Mouse (Mus musculus) hindbrain, embryonic 12.5 days (tissue): ENCODE measurements around the gene Pcf11. TPM values are rescaled to one million over a fixed set of nuclear protein-coding genes. Genes with fewer than 3 reads are reported as not detected.
A peak's percentile ranks its signal among the peaks of the same experiment; 100 is the strongest.

ENCODE experiments used
- ATAC-seq: fragments of 200-750 bp; cut with Nextera tagmentation; 2 replicates; pipeline ENCODE4 v1.8.0; 2017; ENCODE audit warnings: moderate TSS enrichment; ENCODE audit not compliant: low FRiP score
- H3K27ac ChIP-seq: fragments of 300-500 bp; sonication (generic); 2 replicates; pipeline ENCODE4 v1.5.1; 2016; ENCODE audit warnings: mild to moderate bottlenecking
- H3K27me3 ChIP-seq: fragments of 300-500 bp; sonication (generic); 2 replicates; pipeline ENCODE4 v1.6.1; 2016; ENCODE audit warnings: mild to moderate bottlenecking
- H3K36me3 ChIP-seq: fragments of 300-500 bp; sonication (generic); 2 replicates; pipeline ENCODE4 v1.6.1; 2016; ENCODE audit warnings: mild to moderate bottlenecking
- H3K4me1 ChIP-seq: fragments of 300-500 bp; sonication (generic); 2 replicates; pipeline ENCODE4 v1.6.1; 2016
- H3K4me2 ChIP-seq: fragments of 300-500 bp; sonication (generic); replicated peaks from 2 replicates; pipeline ENCODE4 v1.6.1; 2016; ENCODE audit warnings: mild to moderate bottlenecking
- H3K4me3 ChIP-seq: fragments of 300-500 bp; sonication (generic); 2 replicates; pipeline ENCODE4 v1.5.1; 2016; ENCODE audit warnings: mild to moderate bottlenecking
- H3K9ac ChIP-seq: fragments of 300-500 bp; sonication (generic); 2 replicates; pipeline ENCODE4 v1.6.1; 2016; ENCODE audit warnings: mild to moderate bottlenecking, moderate library complexity
- H3K9me3 ChIP-seq: fragments of 300-500 bp; sonication (generic); replicated peaks from 2 replicates; pipeline ENCODE4 v1.6.1; 2016; ENCODE audit warnings: mild to moderate bottlenecking
- WGBS: fragments of 180-500 bp; shearing (Covaris S2); methylation state at CpG from one replicate; pipeline ENCODE4 v1.1.7; 2016; 5-methylcytosine and 5-hydroxymethylcytosine counted together
- polyA plus RNA-seq: library from polyadenylated mRNA; unstranded; fragments of >200 nt; fragmentation: Nextera tagmentation; extraction: Ambion mirVana; gene quantifications from 2 replicates; pipeline ENCODE4 v1.2.1, GENCODE M21; 2016

Pcf11 gene
- polyA plus RNA-seq, 1 experiment from 2014 or later = 29.2 TPM

- Histone ChIP-seq H3K27me3 (no peaks in the 10 kb centered on the region), H3K9ac (no peak overlapping the region), H3K9me3 (no peaks in the 10 kb centered on the region), H3K4me3 (no peak overlapping the region), H3K27ac (no peak overlapping the region), H3K4me1 (no peaks in the 10 kb centered on the region), H3K4me2 (no peak overlapping the region), H3K36me3 (no peaks in the 10 kb centered on the region)
- WGBS = 76% methylated on average over 4 of the region's 4 CpGs
- ATAC-seq = no peak
Measured at GRCm38 (mm10) chr7:92677346-92677745, 7.6 kb upstream of the Pcf11 start.

- Histone ChIP-seq H3K9ac (no peak overlapping the region), H3K9me3 (no peaks in the 10 kb centered on the region), H3K27ac (no peak overlapping the region), H3K4me1 (peaks cover 5% of the 10 kb centered on the region; the same call in 1 of the 2 replicates), H3K4me2 (no peak overlapping the region), H3K36me3 (no peaks in the 10 kb centered on the region), H3K4me3 (no peak overlapping the region), H3K27me3 (no peaks in the 10 kb centered on the region)
- 92% methylated on average over 3 of the region's 3 CpGs for WGBS
- ATAC-seq = no peak
Measured at GRCm38 (mm10) chr7:92675131-92675530, 5.4 kb upstream of the Pcf11 start.

- Histone ChIP-seq H3K27me3 (no peaks in the 10 kb centered on the region), H3K4me3 (peak overlapping the region; percentile 81), H3K9me3 (no peaks in the 10 kb centered on the region), H3K4me2 (peak overlapping the region; percentile 80), H3K9ac (peak overlapping the region; percentile 98), H3K36me3 (no peaks in the 10 kb centered on the region), H3K27ac (peak overlapping the region; percentile 98), H3K4me1 (peaks cover 18% of the 10 kb centered on the region)
- peak; percentile 11 for ATAC-seq
- 2% methylated on average over 29 of the region's 29 CpGs for WGBS
Measured at GRCm38 (mm10) chr7:92668791-92669506, 785 bp downstream of the Pcf11 start.

GRCm38 (mm10) chr7:92666274-92666820 lies 3.4 kb downstream of the Pcf11 start:
- Histone ChIP-seq H3K4me2 (peak overlapping the region; percentile 80), H3K4me1 (peaks cover 18% of the 10 kb centered on the region), H3K27me3 (no peaks in the 10 kb centered on the region), H3K27ac (no peak overlapping the region), H3K4me3 (no peak overlapping the region), H3K9ac (no peak overlapping the region), H3K36me3 (peaks cover 7% of the 10 kb centered on the region), H3K9me3 (no peaks in the 10 kb centered on the region)
- ATAC-seq = no peak
- 89% methylated on average over 7 of the region's 7 CpGs for WGBS

GRCm38 (mm10) chr7:92658050-92658449 lies 11.7 kb downstream of the Pcf11 start:
- H3K4me3 ChIP-seq = no peak overlapping the region
- no peak overlapping the region for H3K4me2 ChIP-seq
- H3K4me1 ChIP-seq = peaks cover 4% of the 10 kb centered on the region; the same call in 1 of the 2 replicates
- H3K27ac ChIP-seq = no peak overlapping the region
- WGBS = 98% methylated on average over 5 of the region's 5 CpGs
- H3K36me3 ChIP-seq = peaks cover 59% of the 10 kb centered on the region
- no peaks in the 10 kb centered on the region for H3K9me3 ChIP-seq
- H3K27me3 ChIP-seq = no peaks in the 10 kb centered on the region
- ATAC-seq = no peak
- no peak overlapping the region for H3K9ac ChIP-seq

- no peaks in the 10 kb centered on the region for H3K27me3 ChIP-seq
- no peak overlapping the region for H3K4me2 ChIP-seq
- ATAC-seq = no peak
- H3K9me3 ChIP-seq = no peaks in the 10 kb centered on the region
- no peak overlapping the region for H3K9ac ChIP-seq
- H3K4me1 ChIP-seq = peaks cover 4% of the 10 kb centered on the region; the same call in 1 of the 2 replicates
- H3K4me3 ChIP-seq = no peak overlapping the region
- peaks cover 53% of the 10 kb centered on the region for H3K36me3 ChIP-seq
- H3K27ac ChIP-seq = no peak overlapping the region
- WGBS = 88% methylated on average over 2 of the region's 2 CpGs
Measured at GRCm38 (mm10) chr7:92656386-92656785, 13.3 kb downstream of the Pcf11 start.

- Histone ChIP-seq H3K4me2 (no peak overlapping the region), H3K27ac (no peak overlapping the region), H3K4me1 (peaks cover 4% of the 10 kb centered on the region; the same call in 1 of the 2 replicates), H3K27me3 (no peaks in the 10 kb centered on the region), H3K9me3 (no peaks in the 10 kb centered on the region), H3K9ac (no peak overlapping the region), H3K4me3 (no peak overlapping the region), H3K36me3 (peaks cover 33% of the 10 kb centered on the region)
- 92% methylated on average over 1 of the region's 1 CpGs for WGBS
- no peak for ATAC-seq
Measured at GRCm38 (mm10) chr7:92653329-92653728, 16.4 kb downstream of the Pcf11 start.

GRCm38 (mm10) chr7:92647790-92648189 lies 21.9 kb downstream of the Pcf11 start:
- no peak for ATAC-seq
- Histone ChIP-seq H3K9ac (no peak overlapping the region), H3K27ac (no peak overlapping the region), H3K27me3 (no peaks in the 10 kb centered on the region), H3K4me1 (no peaks in the 10 kb centered on the region), H3K4me3 (no peak overlapping the region), H3K9me3 (no peaks in the 10 kb centered on the region), H3K36me3 (peaks cover 20% of the 10 kb centered on the region), H3K4me2 (no peak overlapping the region)
- 91% methylated on average over 7 of the region's 7 CpGs for WGBS

GRCm38 (mm10) chr7:92642358-92642757 lies 27.4 kb downstream of the Pcf11 start:
- ATAC-seq = no peak
- H3K36me3 ChIP-seq = peaks cover 25% of the 10 kb centered on the region
- peaks cover 5% of the 10 kb centered on the region for H3K4me1 ChIP-seq
- H3K9me3 ChIP-seq = no peaks in the 10 kb centered on the region
- H3K4me2 ChIP-seq = no peak overlapping the region
- no peaks in the 10 kb centered on the region for H3K27me3 ChIP-seq
- H3K9ac ChIP-seq = no peak overlapping the region
- no peak overlapping the region for H3K27ac ChIP-seq
- H3K4me3 ChIP-seq = no peak overlapping the region

GRCm38 (mm10) chr7:92638050-92638449 lies 31.7 kb downstream of the Pcf11 start:
- Histone ChIP-seq H3K27ac (no peak overlapping the region), H3K9me3 (no peaks in the 10 kb centered on the region), H3K36me3 (peaks cover 12% of the 10 kb centered on the region), H3K9ac (0 out of 2 replicates have a peak overlapping the region, but pooled peaks have one; percentile 71), H3K4me1 (peaks cover 13% of the 10 kb centered on the region), H3K4me3 (peak overlapping the region; percentile 64), H3K27me3 (no peaks in the 10 kb centered on the region; the same call in 1 of the 2 replicates), H3K4me2 (peak overlapping the region; percentile 87)
- 95% methylated on average over 5 of the region's 5 CpGs for WGBS
- ATAC-seq = no peak

GRCm38 (mm10) chr7:92637021-92637625 lies 32.6 kb downstream of the Pcf11 start, which contains the start of gene Ankrd42:
Ankrd42 (minus strand) TSS chr7:92637142.
- Histone ChIP-seq H3K9ac (peak within 1 kb of the TSS; percentile 71), H3K4me1 (peaks cover 13% of the 10 kb centered on the region), H3K36me3 (peaks cover 12% of the 10 kb centered on the region), H3K27me3 (no peaks in the 10 kb centered on the region; the same call in 1 of the 2 replicates), H3K4me3 (peak within 1 kb of the TSS; percentile 64), H3K9me3 (no peaks in the 10 kb centered on the region), H3K4me2 (peak within 1 kb of the TSS; percentile 87), H3K27ac (peak within 1 kb of the TSS; percentile 60)
- under 1% methylated on average over 44 of the region's 44 CpGs for WGBS
- ATAC-seq = peak; percentile 99

GRCm38 (mm10) chr7:92636295-92637011 lies 33.3 kb downstream of the Pcf11 start:
- 1% methylated on average over 49 of the region's 49 CpGs for WGBS
- 0 out of 2 replicates have a peak overlapping the region, but pooled peaks have one; percentile 24 for H3K27ac ChIP-seq
- peaks cover 13% of the 10 kb centered on the region for H3K4me1 ChIP-seq

More at GRCm38 (mm10) chr7:92636295-92637011, 33.3 kb downstream of the Pcf11 start:
- Histone ChIP-seq H3K4me3 (peak overlapping the region; percentile 64), H3K27me3 (no peaks in the 10 kb centered on the region; the same call in 1 of the 2 replicates), H3K9ac (peak overlapping the region; percentile 71), H3K36me3 (peaks cover 12% of the 10 kb centered on the region), H3K9me3 (no peaks in the 10 kb centered on the region), H3K4me2 (peak overlapping the region; percentile 78)
- ATAC-seq = peak; percentile 83
